Mouse (Mus musculus) lung, postnatal 0 days (tissue): ENCODE measurements around the gene Vhl. TPM values are rescaled to one million over a fixed set of nuclear protein-coding genes. Genes with fewer than 3 reads are reported as not detected.

Experiments
- ATAC-seq: fragments of 200-750 bp; cut with Nextera tagmentation; 2 replicates; pipeline ENCODE4 v1.8.0; 2017; ENCODE audit warnings: moderate library complexity
- DNase-seq: peaks from one replicate; pipeline ENCODE4 v3.0.0-alpha.2; 2016; ENCODE audit warnings: low spot score
- H3K27ac ChIP-seq: fragments of 300-500 bp; sonication (generic); 2 replicates; pipeline ENCODE4 v1.5.1; 2014; ENCODE audit warnings: antibody characterized with exemption, mild to moderate bottlenecking, low read length, mixed read lengths
- H3K27me3 ChIP-seq: fragments of 300-500 bp; sonication (generic); replicated peaks from 2 replicates; pipeline ENCODE4 v1.6.1; 2014; ENCODE audit warnings: low read length, mixed read lengths; ENCODE audit not compliant: insufficient read depth
- H3K36me3 ChIP-seq: fragments of 300-500 bp; sonication (generic); 2 replicates; pipeline ENCODE4 v1.6.1; 2014; ENCODE audit warnings: low read length, mixed read lengths; ENCODE audit not compliant: insufficient read depth
- H3K4me1 ChIP-seq: fragments of 300-500 bp; sonication (generic); 2 replicates; pipeline ENCODE4 v1.6.1; 2014; ENCODE audit warnings: antibody characterized with exemption, low read depth, low read length, mixed read lengths; ENCODE audit not compliant: insufficient read depth
- H3K4me2 ChIP-seq: fragments of 300-500 bp; sonication (generic); replicated peaks from 2 replicates; pipeline ENCODE4 v1.6.1; 2014; ENCODE audit warnings: low read depth, mild to moderate bottlenecking, low read length, moderate library complexity, mixed read lengths
- H3K4me3 ChIP-seq: fragments of 300-500 bp; sonication (generic); 2 replicates; pipeline ENCODE4 v1.5.1; 2014; ENCODE audit warnings: low read depth, low read length
- H3K9ac ChIP-seq: fragments of 300-500 bp; sonication (generic); replicated peaks from 2 replicates; pipeline ENCODE4 v1.6.1; 2014; ENCODE audit warnings: low read depth, mild to moderate bottlenecking
- H3K9me3 ChIP-seq: fragments of 300-500 bp; sonication (generic); 2 replicates; pipeline ENCODE4 v1.6.1; 2016; ENCODE audit warnings: low read length, mixed read lengths
- CTCF ChIP-seq: IDR thresholded peaks from 2 replicates; pipeline ENCODE4 v1.5.1; 2016; ENCODE audit warnings: antibody characterized with exemption, mild to moderate bottlenecking
- EP300 ChIP-seq: IDR thresholded peaks from 2 replicates; pipeline ENCODE4 v1.6.1; 2016; ENCODE audit warnings: antibody characterized with exemption, mild to moderate bottlenecking, control low read depth
- WGBS: fragments of 180-500 bp; shearing (Covaris S2); extraction: QIAGEN DNeasy Blood & Tissue Kit; methylation state at CpG from one replicate; pipeline ENCODE4 v1.1.7; 2014; 5-methylcytosine and 5-hydroxymethylcytosine counted together
- polyA plus RNA-seq: library from polyadenylated mRNA; unstranded; fragments of >200 nt; fragmentation: Nextera tagmentation; extraction: Ambion mirVana; gene quantifications from 2 replicates; pipeline ENCODE4 v1.2.1, GENCODE M21; 2015

The Vhl gene
- polyA plus RNA-seq, 1 experiment from 2014 or later: 28.2 TPM

DNA sequence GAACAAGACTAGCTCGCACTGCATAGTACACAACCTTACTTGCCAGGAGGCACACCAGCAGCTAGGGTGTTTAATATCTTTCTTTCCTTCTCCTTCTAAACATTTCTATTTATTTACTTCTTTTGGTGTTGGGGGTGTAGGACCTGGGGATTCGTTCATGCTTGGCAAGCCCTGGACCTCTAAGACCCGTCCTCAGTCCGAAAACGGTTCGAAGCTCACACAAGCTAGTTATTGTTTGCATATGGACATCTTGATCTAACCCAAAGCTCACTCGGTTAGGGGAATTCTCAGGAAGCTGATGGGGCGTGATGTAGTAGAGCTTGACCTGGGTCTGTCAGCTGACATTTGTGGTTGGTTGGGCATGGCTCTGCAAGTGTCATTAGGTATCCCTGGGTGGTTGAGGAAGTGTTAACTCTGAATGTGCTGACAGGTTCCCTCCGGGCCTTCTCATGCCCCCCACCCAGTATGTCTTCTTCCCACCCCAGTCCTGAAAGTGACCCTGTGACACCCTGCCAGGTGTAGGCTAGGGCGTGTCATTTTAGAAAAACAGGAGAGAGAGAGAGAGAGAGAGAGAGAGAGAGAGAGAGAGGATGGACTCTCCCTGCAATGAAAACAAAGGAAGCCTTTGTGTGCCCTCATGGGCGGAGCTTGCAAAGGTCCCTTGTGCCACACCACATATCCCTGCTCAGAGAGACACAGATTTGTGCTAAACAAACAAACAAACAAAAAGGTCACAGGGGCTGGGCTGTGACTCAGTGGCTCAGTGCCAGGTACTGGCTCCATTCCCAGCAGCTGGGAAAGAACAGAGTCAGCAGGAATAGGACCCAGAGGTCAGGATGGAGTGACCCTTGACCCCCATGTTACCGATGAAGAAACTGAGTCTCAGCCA is 37.8 kb downstream of the Vhl start:
- H3K9me3 ChIP-seq: no peaks in the 10 kb centered on the region
- H3K27ac ChIP-seq: 0 out of 2 replicates have a peak overlapping the region, but pooled peaks have one; percentile 38
- 51% methylated on average over 12 of the region's 12 CpGs for WGBS

DNA sequence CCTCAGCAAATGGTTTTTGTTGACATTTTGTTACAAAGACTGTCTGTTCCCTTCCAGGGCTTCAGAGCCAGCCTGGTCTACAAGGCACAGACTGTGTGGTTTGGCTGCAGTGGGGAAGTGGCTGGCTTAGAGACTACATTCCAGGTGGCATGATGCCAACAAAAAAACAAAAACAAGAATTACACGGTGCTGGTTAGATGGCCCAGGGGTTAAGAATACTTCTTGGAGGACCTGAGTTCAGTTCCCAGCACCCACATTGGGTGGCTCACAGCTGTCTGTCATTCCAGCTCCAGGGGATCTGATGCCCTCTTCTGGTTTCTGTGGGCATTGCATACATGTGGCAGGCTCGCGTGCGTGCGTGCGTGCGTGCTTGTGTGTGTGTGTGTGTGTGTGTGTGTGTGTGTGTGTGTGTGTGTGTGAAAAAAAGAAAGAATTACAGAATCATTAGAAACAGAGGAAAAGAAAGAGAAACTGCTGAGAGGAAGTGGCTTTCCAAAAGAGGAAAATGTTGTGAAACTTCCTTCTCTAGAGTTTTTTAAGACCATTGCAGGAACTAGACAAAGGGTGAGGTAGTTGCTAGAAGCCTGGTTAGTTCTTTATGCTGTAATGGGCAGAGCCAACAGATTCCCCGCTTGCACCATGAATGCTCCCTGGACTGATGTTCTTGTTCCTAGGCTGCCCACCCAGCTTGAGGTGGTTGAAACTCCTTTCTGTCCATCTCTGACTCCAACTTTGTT is 39.4 kb downstream of the Vhl start:
- peak; percentile 54 for DNase-seq
- WGBS: 89% methylated on average over 8 of the region's 8 CpGs
- ATAC-seq: no peak
- H3K4me3 ChIP-seq: no peak overlapping the region
- H3K9me3 ChIP-seq: no peaks in the 10 kb centered on the region
- no peaks in the 10 kb centered on the region for H3K27me3 ChIP-seq
- H3K4me1 ChIP-seq: no peaks in the 10 kb centered on the region; the same call in 1 of the 2 replicates
- no peak overlapping the region for H3K27ac ChIP-seq
- H3K9ac ChIP-seq: no peak overlapping the region
- H3K4me2 ChIP-seq: no peak overlapping the region
- H3K36me3 ChIP-seq: no peaks in the 10 kb centered on the region
- TF ChIP-seq CTCF: no peak; the same call in 1 of the 2 replicates
- TF ChIP-seq EP300: no peak

More for the DNA sequence above, 37.8 kb downstream of the Vhl start:
- ATAC-seq: peak; percentile 8; the same call in 1 of the 2 replicates
- DNase-seq: no peak
- no peak overlapping the region for H3K4me3 ChIP-seq
- H3K4me2 ChIP-seq: no peak overlapping the region
- H3K36me3 ChIP-seq: no peaks in the 10 kb centered on the region
- TF ChIP-seq EP300 (no peak), CTCF (no peak)
- H3K9ac ChIP-seq: no peak overlapping the region
- H3K4me1 ChIP-seq: no peaks in the 10 kb centered on the region; the same call in 1 of the 2 replicates
- no peaks in the 10 kb centered on the region for H3K27me3 ChIP-seq

DNA sequence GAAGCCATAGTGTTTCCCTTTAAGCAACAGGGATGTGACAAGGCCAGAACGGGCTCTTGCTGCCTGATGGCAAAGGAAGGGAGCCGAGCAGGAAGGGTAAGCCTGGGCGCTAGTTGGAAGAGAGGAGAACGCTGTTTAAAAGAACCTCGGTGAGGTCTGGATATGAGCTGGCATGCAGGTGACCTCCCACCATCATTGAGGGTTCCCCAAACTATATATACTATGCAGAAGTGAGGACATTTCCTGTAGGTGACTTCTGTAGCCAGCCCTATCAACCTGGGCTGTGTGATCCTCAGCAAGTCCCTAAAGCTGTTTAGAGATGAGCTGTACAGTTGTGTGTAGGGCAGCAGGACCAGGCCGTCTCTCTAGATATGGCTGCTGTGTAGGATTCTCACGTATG is 40.5 kb downstream of the Vhl start:
- H3K9ac ChIP-seq: no peak overlapping the region
- whole genome bisulfite sequencing: 78% methylated on average over 7 of the region's 7 CpGs
- H3K27ac ChIP-seq: no peak overlapping the region
- H3K36me3 ChIP-seq: no peaks in the 10 kb centered on the region
- H3K27me3 ChIP-seq: no peaks in the 10 kb centered on the region
- H3K9me3 ChIP-seq: no peaks in the 10 kb centered on the region
- H3K4me1 ChIP-seq: no peaks in the 10 kb centered on the region; the same call in 1 of the 2 replicates
- TF ChIP-seq EP300 (no peak), CTCF (no peak)
- no peak overlapping the region for H3K4me2 ChIP-seq
- no peak for ATAC-seq
- DNase-seq: no peak
- H3K4me3 ChIP-seq: no peak overlapping the region

DNA sequence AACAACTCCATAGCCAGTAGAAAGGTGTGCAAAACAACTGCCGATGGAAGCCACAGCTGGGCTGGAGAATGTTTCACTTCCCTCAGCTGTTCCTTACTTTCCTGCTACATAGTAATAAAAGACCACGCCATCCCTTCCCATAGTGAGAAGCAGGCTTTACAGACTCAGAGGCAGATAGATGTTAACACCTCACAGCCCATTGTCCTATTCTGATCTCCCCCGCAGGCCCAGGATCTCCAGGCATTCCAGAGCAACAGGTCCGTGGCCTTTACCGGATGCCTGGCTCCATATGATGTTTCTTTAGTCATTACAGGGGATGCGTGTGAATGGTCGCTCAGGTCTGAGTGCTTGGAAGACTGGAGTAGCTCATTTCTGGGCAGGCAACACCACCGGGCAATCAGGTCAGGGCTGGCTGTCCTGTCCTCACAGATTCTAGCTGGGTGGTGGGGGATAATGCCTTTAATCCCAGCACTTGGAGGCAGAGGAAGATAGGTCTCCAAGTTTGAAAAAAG is 43.9 kb downstream of the Vhl start:
- DNase-seq (no peak), ATAC-seq (no peak)
- H3K27ac ChIP-seq: no peak overlapping the region
- no peaks in the 10 kb centered on the region for H3K27me3 ChIP-seq
- H3K9ac ChIP-seq: no peak overlapping the region
- WGBS: 57% methylated on average over 8 of the region's 8 CpGs
- no peak overlapping the region for H3K4me3 ChIP-seq
- H3K4me1 ChIP-seq: no peaks in the 10 kb centered on the region; the same call in 1 of the 2 replicates
- TF ChIP-seq CTCF: no peak
- TF ChIP-seq EP300: no peak
- no peaks in the 10 kb centered on the region for H3K9me3 ChIP-seq
- no peak overlapping the region for H3K4me2 ChIP-seq
- H3K36me3 ChIP-seq: 0 out of 2 replicates have a peak, but pooled peaks cover 1% of the 10 kb centered on the region

DNA sequence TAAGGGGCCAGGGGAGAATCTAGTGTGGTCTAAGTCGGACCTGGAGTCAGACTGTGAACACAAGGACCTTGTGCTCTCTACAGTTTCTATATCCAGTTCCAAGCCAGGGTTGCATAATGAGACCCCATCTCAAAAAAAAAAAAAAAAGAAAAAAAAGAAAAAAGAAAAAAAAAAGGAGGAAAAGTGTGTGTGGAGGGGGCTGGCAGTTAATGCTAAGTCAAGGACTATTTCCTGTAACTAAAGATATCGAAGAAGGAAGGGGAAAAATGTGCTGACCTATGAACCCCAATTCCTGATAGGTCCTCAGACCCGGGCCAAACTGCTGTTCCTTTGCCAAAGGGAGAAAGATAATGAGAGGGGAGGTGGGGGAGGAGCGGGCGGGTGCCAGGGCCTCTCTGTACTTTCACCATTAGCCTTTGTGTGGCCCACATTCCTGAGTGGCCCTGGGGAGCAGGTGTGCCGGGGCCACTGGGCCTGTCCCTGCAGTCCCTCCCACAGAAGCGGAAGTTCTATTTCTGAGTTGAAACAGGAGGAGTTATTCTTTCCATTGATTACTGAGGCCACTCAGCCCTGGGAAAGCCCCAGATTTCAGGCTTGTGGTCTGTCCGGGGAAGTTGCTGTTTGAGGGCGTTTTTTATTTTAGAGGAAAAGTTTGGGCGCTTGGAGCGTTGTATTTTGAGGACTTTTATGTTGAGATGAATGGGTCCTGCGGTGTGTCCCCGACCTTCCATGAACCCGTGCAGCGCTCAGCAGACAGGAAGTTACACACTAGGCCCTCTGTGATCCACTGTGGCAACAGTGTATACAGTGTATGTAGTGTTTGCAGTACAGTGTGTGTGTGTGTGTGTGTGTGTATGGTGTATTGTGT is 44.8 kb downstream of the Vhl start:
- H3K27me3 ChIP-seq: no peaks in the 10 kb centered on the region
- H3K9ac ChIP-seq: no peak overlapping the region
- TF ChIP-seq EP300: 0 out of 2 replicates have a peak, but pooled peaks have one; percentile 31
- TF ChIP-seq CTCF: no peak
- H3K4me1 ChIP-seq: no peaks in the 10 kb centered on the region; the same call in 1 of the 2 replicates
- no peaks in the 10 kb centered on the region for H3K9me3 ChIP-seq
- peak overlapping the region; percentile 38; the same call in 1 of the 2 replicates for H3K27ac ChIP-seq
- peak overlapping the region; percentile 14; the same call in 1 of the 2 replicates for H3K4me2 ChIP-seq
- peak; percentile 82 for ATAC-seq
- H3K4me3 ChIP-seq: no peak overlapping the region
- DNase-seq: peak; percentile 77
- H3K36me3 ChIP-seq: peaks cover 7% of the 10 kb centered on the region; the same call in 1 of the 2 replicates
- WGBS: 14% methylated on average over 15 of the region's 15 CpGs
